Mouse (Mus musculus): ENCODE measurements at regions not wholly inside any gene's neighbourhood (a gene's known extent, or its start where the extent isn't known, plus 50 kb on each side); places are given as distances from the start of the nearest gene placed in this dataset.

GRCm38 (mm10) chr2:45338809-45339208 lies 221.6 kb upstream of the Zeb2 start:
- TF ChIP-seq CTCF (IDR thresholded peaks at IDR 0.05; ENCODE audit: low read depth, low read length) (no peak), POLR2A (IDR thresholded peaks at IDR 0.05; ENCODE audit: borderline replicate concordance, low read depth, low read length) (no peak)

All from bone marrow macrophage, adult 2 months (primary cell).